Mouse (Mus musculus) left cerebral cortex, adult 18-20 months (tissue): ENCODE measurements at regions not wholly inside any gene's neighbourhood (a gene's known extent, or its start where the extent isn't known, plus 50 kb on each side); places are given as distances from the start of the nearest gene placed in this dataset.
A peak's percentile ranks its signal among the peaks of the same experiment; 100 is the strongest.

ENCODE experiments used
- DNase-seq, 2 experiments: peaks; one replicate each; pipeline ENCODE4 v3.0.0; 2021 to 2022; ENCODE audit warnings: low spot score in 2 of 2, mixed read lengths in 1 of 2

GRCm38 (mm10) chr10:117437970-117438369, 58.2 kb upstream of the Cpsf6 start:
- no peak for DNase-seq

- DNase-seq = peak; percentile 39 to 54
These were observed 57.3 kb upstream of the Cpsf6 start for GRCm38 (mm10) chr10:117436875-117437715.

GRCm38 (mm10) chr10:117436308-117436874, 56.6 kb upstream of the Cpsf6 start:
- DNase-seq = no peak

- DNase-seq = peak in 1 of 2 experiments; percentile 27
These were observed 55.9 kb upstream of the Cpsf6 start for GRCm38 (mm10) chr10:117435734-117436121.

- peak; percentile 87 to 94 for DNase-seq
These were observed 55.3 kb upstream of the Cpsf6 start for GRCm38 (mm10) chr10:117434871-117435733.

GRCm38 (mm10) chr10:117434293-117434842, 54.6 kb upstream of the Cpsf6 start:
- DNase-seq = no peak

GRCm38 (mm10) chr10:117433547-117434292, 53.9 kb upstream of the Cpsf6 start:
- no peak for DNase-seq

GRCm38 (mm10) chr10:117432871-117433546, 53.2 kb upstream of the Cpsf6 start:
- no peak for DNase-seq

- DNase-seq = peak; percentile 64 to 77
These were observed 52.6 kb upstream of the Cpsf6 start for GRCm38 (mm10) chr10:117432415-117432814.

GRCm38 (mm10) chr10:117431850-117432249, 52.0 kb upstream of the Cpsf6 start:
- no peak for DNase-seq

- DNase-seq = no peak
These were observed 51.3 kb upstream of the Cpsf6 start for GRCm38 (mm10) chr10:117431086-117431619.

GRCm38 (mm10) chr10:117430224-117430884, 50.5 kb upstream of the Cpsf6 start:
- no peak for DNase-seq

- no peak for DNase-seq
These were observed 49.8 kb upstream of the Cpsf6 start for GRCm38 (mm10) chr10:117429459-117430183.
